Mouse (Mus musculus) myocyte (in vitro differentiated cells): Measurements from ENCODE around the gene Fbxo45. TPM values are rescaled to one million over a fixed set of nuclear protein-coding genes. Genes with fewer than 3 reads are reported as not detected.

Experiments used
- H3K27me3 ChIP-seq: one replicate; pipeline ENCODE4 v1.6.1; 2011; ENCODE audit not compliant: control insufficient read depth, insufficient read depth, insufficient read length
- H3K36me3 ChIP-seq: one replicate; pipeline ENCODE4 v1.6.1; 2011; ENCODE audit not compliant: control insufficient read depth, insufficient read depth
- H3K4me2 ChIP-seq: one replicate; pipeline ENCODE4 v1.6.1; 2011; ENCODE audit warnings: low read depth, control low read depth
- H3K4me3 ChIP-seq: one replicate; pipeline ENCODE4 v1.5.1; 2011; ENCODE audit warnings: mild to moderate bottlenecking, control low read depth, moderate library complexity
- H3K79me2 ChIP-seq: one replicate; pipeline ENCODE4 v1.6.1; 2011; ENCODE audit not compliant: control insufficient read depth, insufficient read depth
- H3ac ChIP-seq: one replicate; pipeline ENCODE4 v1.6.1; 2011; ENCODE audit not compliant: control insufficient read depth, insufficient read length
- CEBPB ChIP-seq: IDR thresholded peaks from 2 replicates; pipeline ENCODE4 v1.6.1; 2011; ENCODE audit warnings: mild to moderate bottlenecking, moderate library complexity; ENCODE audit not compliant: poor library complexity, insufficient read depth, severe bottlenecking
- E2F4 ChIP-seq: IDR thresholded peaks from one replicate; pipeline ENCODE4 v1.6.1; 2011; ENCODE audit warnings: mild to moderate bottlenecking, control low read depth, moderate library complexity; ENCODE audit not compliant: insufficient read depth
- MAX ChIP-seq: IDR thresholded peaks from one replicate; pipeline ENCODE4 v1.6.1; 2011; ENCODE audit warnings: low read depth, mild to moderate bottlenecking, control low read depth
- MYOD1 ChIP-seq, 3 experiments: IDR thresholded peaks; one replicate each; pipeline ENCODE4 v1.6.1; 2011; ENCODE audit warnings: control low read depth in 2 of 3, low read depth in 2 of 3, mild to moderate bottlenecking in 2 of 3, moderate library complexity in 1 of 3; ENCODE audit not compliant: insufficient read length in 2 of 3, control insufficient read depth in 1 of 3
- MYOG ChIP-seq, 3 experiments: IDR thresholded peaks; one replicate each; pipeline ENCODE4 v1.6.1; 2011; ENCODE audit warnings: control low read depth in 2 of 3, low read depth in 2 of 3, mild to moderate bottlenecking in 2 of 3; ENCODE audit not compliant: insufficient read length in 2 of 3, control insufficient read depth in 1 of 3, insufficient read depth in 1 of 3
- POLR2A ChIP-seq: IDR thresholded peaks from one replicate; pipeline ENCODE4 v1.6.1; 2011; ENCODE audit warnings: low read depth, mild to moderate bottlenecking, control low read depth, moderate library complexity; ENCODE audit not compliant: insufficient read length
- POLR2AphosphoS2 ChIP-seq: IDR thresholded peaks from one replicate; pipeline ENCODE4 v1.6.1; 2011; ENCODE audit warnings: low read depth, control low read depth; ENCODE audit not compliant: insufficient read length
- REST ChIP-seq: IDR thresholded peaks from one replicate; pipeline ENCODE4 v1.6.1; 2011; ENCODE audit warnings: mild to moderate bottlenecking, control low read depth, moderate library complexity; ENCODE audit not compliant: insufficient read depth, insufficient read length
- SRF ChIP-seq: IDR thresholded peaks from one replicate; pipeline ENCODE4 v1.6.1; 2011; ENCODE audit warnings: low read depth; ENCODE audit not compliant: control insufficient read depth, insufficient read length
- TCF12 ChIP-seq: IDR thresholded peaks from one replicate; pipeline ENCODE4 v1.6.1; 2011; ENCODE audit warnings: mild to moderate bottlenecking, control low read depth; ENCODE audit not compliant: poor library complexity, insufficient read depth, severe bottlenecking
- TCF3 ChIP-seq: IDR thresholded peaks from one replicate; pipeline ENCODE4 v1.6.1; 2011; ENCODE audit warnings: low read depth, control low read depth; ENCODE audit not compliant: insufficient read length
- USF1 ChIP-seq: IDR thresholded peaks from one replicate; pipeline ENCODE4 v1.6.1; 2011; ENCODE audit warnings: low read depth, mild to moderate bottlenecking, control low read depth, moderate library complexity
- polyA plus RNA-seq: library from polyadenylated mRNA; unstranded; fragments of >200 nt; fragmentation: generic; extraction: Trizol; gene quantifications from one replicate; pipeline ENCODE4 v1.2.1, GENCODE M21; 2012; ENCODE audit warnings: missing spikeins

Gene Fbxo45
- polyA plus RNA-seq, 1 experiment = 3.9 TPM

DNA sequence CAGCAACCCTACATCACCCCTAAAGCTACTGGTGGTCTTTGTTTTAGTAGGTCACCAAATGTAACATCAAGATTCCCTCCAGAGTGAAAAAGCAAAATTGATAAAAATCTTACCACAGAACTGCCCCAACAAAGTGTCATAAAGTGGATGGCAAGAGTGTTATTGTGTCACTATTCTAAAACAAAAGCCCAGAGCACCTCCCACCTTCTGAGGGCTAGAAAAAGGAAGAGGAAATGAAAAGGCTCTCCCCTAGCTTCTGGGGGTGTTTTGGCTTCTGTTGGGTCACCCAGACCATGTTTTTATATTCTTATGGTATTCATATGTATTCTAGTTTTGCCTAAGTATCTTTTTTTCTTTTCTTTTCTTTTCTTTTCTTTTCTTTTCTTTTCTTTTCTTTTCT, 24.6 kb downstream of the Fbxo45 start:
- Histone ChIP-seq H3K4me2 (no peak overlapping the region), H3K79me2 (no peaks in the 10 kb centered on the region), H3K36me3 (no peaks in the 10 kb centered on the region), H3ac (no peak overlapping the region), H3K27me3 (no peaks in the 10 kb centered on the region), H3K4me3 (no peak overlapping the region)
- TF ChIP-seq TCF12 (no peak), POLR2A (no peak), MAX (no peak), TCF3 (no peak), SRF (no peak), E2F4 (no peak), POLR2AphosphoS2 (no peak), MYOD1 (IDR thresholded peaks at IDR 0.05; ENCODE audit: control insufficient read depth in 1 of 3, insufficient read length in 2 of 3, low read depth in 2 of 3) (no peak), CEBPB (no peak), USF1 (no peak), MYOG (IDR thresholded peaks at IDR 0.05; ENCODE audit: control insufficient read depth in 1 of 3, insufficient read depth in 1 of 3, insufficient read length in 2 of 3, low read depth in 2 of 3) (no peak), REST (no peak)

DNA sequence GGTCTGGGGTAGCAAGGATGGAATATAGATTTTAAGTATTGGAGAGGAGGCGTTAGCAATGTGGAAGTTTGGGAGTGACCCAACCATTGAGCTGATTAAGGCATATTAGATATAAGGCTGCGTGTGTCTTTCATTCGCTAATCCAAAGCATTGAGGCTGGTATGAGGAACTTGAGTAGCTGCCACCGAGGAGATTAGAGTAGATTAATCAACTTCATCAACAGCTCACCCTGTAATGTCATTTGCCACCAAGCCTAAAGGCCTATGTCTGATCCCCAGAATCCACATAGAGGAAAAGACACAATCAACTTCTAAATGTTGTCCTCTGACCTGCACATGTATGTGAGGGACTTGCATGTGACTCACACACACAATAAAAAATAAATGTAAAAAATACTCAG, 25.2 kb downstream of the Fbxo45 start:
- Histone ChIP-seq H3K4me3 (no peak overlapping the region), H3K36me3 (no peaks in the 10 kb centered on the region), H3ac (no peak overlapping the region), H3K27me3 (no peaks in the 10 kb centered on the region), H3K4me2 (no peak overlapping the region), H3K79me2 (no peaks in the 10 kb centered on the region)
- TF ChIP-seq REST = no peak
- TF ChIP-seq CEBPB = no peak
- no peak for TF ChIP-seq MYOD1 (IDR thresholded peaks at IDR 0.05; ENCODE audit: control insufficient read depth in 1 of 3, insufficient read length in 2 of 3, low read depth in 2 of 3)
- TF ChIP-seq USF1 = no peak
- no peak for TF ChIP-seq POLR2A
- TF ChIP-seq POLR2AphosphoS2 = no peak
- TF ChIP-seq TCF12 = no peak
- TF ChIP-seq MYOG (IDR thresholded peaks at IDR 0.05; ENCODE audit: control insufficient read depth in 1 of 3, insufficient read depth in 1 of 3, insufficient read length in 2 of 3, low read depth in 2 of 3) = no peak
- TF ChIP-seq MAX = no peak
- TF ChIP-seq SRF = no peak
- no peak for TF ChIP-seq E2F4
- TF ChIP-seq TCF3 = no peak

DNA sequence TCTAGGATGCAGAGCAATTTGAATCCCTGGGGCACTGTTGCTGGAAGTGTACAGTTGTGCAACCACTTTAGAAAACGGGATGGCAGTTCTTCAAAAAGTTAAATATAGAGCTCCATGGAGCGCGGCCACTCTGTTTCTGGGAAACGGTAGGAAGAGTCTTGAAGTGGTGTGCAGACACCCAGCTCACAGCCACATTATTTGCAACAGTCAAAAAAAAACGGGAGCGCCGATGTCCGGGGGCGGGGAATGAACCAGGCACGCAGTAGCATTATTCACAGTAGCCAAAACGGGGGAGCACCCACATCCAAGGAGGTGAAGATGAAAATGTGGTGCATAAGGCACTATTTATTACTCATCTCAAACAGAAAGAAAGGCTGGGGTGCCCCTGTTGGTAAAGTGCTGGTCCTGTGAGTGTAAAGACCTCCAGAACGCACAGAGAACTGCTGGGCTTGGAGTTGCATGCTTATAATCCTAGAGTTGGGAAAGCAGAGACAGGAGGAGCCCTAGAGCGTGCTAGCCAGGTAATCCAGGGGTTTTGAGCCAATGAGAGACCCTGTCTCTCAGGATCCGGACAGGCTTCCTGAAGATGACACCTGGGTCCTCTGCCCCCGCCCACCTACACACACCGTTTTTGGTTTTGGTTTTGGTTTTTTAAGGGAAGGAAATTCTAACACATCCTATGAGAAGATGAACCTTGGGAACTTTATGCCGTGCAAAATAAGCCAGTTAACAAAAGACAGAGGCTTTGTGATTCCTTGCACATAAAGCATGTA, 32.0 kb downstream of the Fbxo45 start:
- Histone ChIP-seq H3K27me3 (no peaks in the 10 kb centered on the region), H3K4me3 (no peak overlapping the region)

DNA sequence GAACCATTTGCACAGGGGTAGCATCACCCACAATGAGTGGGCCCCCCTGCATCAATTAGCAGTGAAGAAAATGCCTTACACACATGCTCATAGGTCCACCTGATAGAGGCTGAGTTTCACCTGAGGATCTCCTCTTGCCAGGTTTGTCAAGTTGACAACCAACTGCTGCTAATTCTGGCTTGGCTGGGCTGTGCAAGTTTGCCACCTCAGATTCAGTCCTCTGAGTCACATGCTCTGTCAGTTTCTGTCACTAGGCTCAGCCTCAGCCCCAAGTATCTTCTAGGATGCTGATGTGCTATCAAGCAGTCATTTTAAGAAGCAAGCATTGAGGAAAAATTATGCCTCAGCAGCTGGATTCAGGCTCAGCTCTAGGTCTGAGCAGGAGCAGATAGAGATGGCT, 32.8 kb downstream of the Fbxo45 start:
- Histone ChIP-seq H3K36me3 (no peaks in the 10 kb centered on the region), H3K4me3 (no peak overlapping the region), H3K4me2 (no peak overlapping the region), H3K27me3 (no peaks in the 10 kb centered on the region), H3K79me2 (no peaks in the 10 kb centered on the region), H3ac (no peak overlapping the region)
- TF ChIP-seq TCF12 (no peak), REST (no peak), POLR2A (no peak), MYOD1 (IDR thresholded peaks at IDR 0.05; ENCODE audit: control insufficient read depth in 1 of 3, insufficient read length in 2 of 3, low read depth in 2 of 3) (no peak), TCF3 (no peak), POLR2AphosphoS2 (no peak), MYOG (IDR thresholded peaks at IDR 0.05; ENCODE audit: control insufficient read depth in 1 of 3, insufficient read depth in 1 of 3, insufficient read length in 2 of 3, low read depth in 2 of 3) (no peak), CEBPB (no peak), SRF (no peak), MAX (no peak), E2F4 (no peak), USF1 (no peak)

More for the DNA sequence above, 32.0 kb downstream of the Fbxo45 start:
- Histone ChIP-seq H3ac (no peak overlapping the region), H3K36me3 (no peaks in the 10 kb centered on the region), H3K79me2 (no peaks in the 10 kb centered on the region), H3K4me2 (no peak overlapping the region)
- TF ChIP-seq USF1 = no peak
- no peak for TF ChIP-seq POLR2AphosphoS2
- TF ChIP-seq POLR2A = no peak
- TF ChIP-seq TCF12 = no peak
- no peak for TF ChIP-seq E2F4
- no peak for TF ChIP-seq MYOD1 (IDR thresholded peaks at IDR 0.05; ENCODE audit: control insufficient read depth in 1 of 3, insufficient read length in 2 of 3, low read depth in 2 of 3)
- no peak for TF ChIP-seq MAX
- TF ChIP-seq SRF = no peak
- TF ChIP-seq MYOG (IDR thresholded peaks at IDR 0.05; ENCODE audit: control insufficient read depth in 1 of 3, insufficient read depth in 1 of 3, insufficient read length in 2 of 3, low read depth in 2 of 3) = no peak
- no peak for TF ChIP-seq CEBPB
- no peak for TF ChIP-seq REST
- TF ChIP-seq TCF3 = no peak
